Mouse (Mus musculus): ENCODE measurements at regions not wholly inside any gene's neighbourhood (a gene's known extent, or its start where the extent isn't known, plus 50 kb on each side); places are given as distances from the start of the nearest gene placed in this dataset.

DNA sequence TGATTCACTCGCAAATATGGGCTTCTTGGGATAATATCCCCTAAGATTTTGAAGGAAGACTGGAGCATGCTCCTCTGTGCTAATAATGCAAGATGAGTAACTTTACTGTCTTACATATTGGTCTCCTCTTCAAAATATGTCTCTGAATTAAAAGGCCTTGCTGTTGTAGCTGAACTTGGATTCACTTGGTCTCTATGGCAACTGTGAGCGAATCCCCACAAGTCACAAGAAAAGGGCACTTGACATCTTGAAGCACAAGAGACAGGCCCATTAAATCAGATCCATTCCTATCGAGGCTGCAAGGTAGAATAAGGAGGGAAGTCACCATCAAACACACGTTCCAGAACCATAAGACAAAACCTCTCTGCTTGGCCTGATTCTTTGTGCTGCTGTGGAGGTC is 121.6 kb upstream of the Mylip start:
- TF ChIP-seq CTCF (IDR thresholded peaks at IDR 0.05; ENCODE audit: low read depth, low read length) = no peak
- no peak for TF ChIP-seq POLR2A (IDR thresholded peaks at IDR 0.05; ENCODE audit: extremely low read depth, insufficient read depth, low read length)

All from liver, adult 2 months (tissue).